Mouse (Mus musculus): ENCODE results near the gene Zbtb20. TPM values are rescaled to one million over a fixed set of nuclear protein-coding genes. Genes with fewer than 3 reads are reported as not detected.

The Zbtb20 gene
- total RNA-seq, 2 experiments from 2014 or later, result 108 to 119 TPM

- DNase-seq, result no peak
These were observed 648.5 kb downstream of the Zbtb20 start for GRCm38 (mm10) chr16:43524179-43524578.

GRCm38 (mm10) chr16:43525624-43526023 lies 649.9 kb downstream of the Zbtb20 start:
- no peak for DNase-seq

GRCm38 (mm10) chr16:43528300-43528699 lies 652.6 kb downstream of the Zbtb20 start:
- no peak for DNase-seq

- no peak for DNase-seq
These were observed 655.6 kb downstream of the Zbtb20 start for GRCm38 (mm10) chr16:43531328-43531727.

GRCm38 (mm10) chr16:43534103-43534502 lies 658.4 kb downstream of the Zbtb20 start:
- DNase-seq, result no peak

GRCm38 (mm10) chr16:43535912-43536311 lies 660.2 kb downstream of the Zbtb20 start:
- no peak for DNase-seq

GRCm38 (mm10) chr16:43537163-43537562 lies 661.5 kb downstream of the Zbtb20 start:
- no peak for DNase-seq

- DNase-seq, result peak; percentile 31
These were observed 664.0 kb downstream of the Zbtb20 start for GRCm38 (mm10) chr16:43539659-43540096.

GRCm38 (mm10) chr16:43540108-43540507 lies 664.4 kb downstream of the Zbtb20 start:
- DNase-seq, result no peak

- no peak for DNase-seq
These were observed 665.0 kb downstream of the Zbtb20 start for GRCm38 (mm10) chr16:43540546-43541167.

- no peak for DNase-seq
These were observed 669.6 kb downstream of the Zbtb20 start for GRCm38 (mm10) chr16:43545261-43545660.

- DNase-seq, result no peak
These were observed 671.9 kb downstream of the Zbtb20 start for GRCm38 (mm10) chr16:43547323-43548180.

GRCm38 (mm10) chr16:43548774-43549173 lies 673.1 kb downstream of the Zbtb20 start:
- DNase-seq, result no peak

- DNase-seq, result no peak
These were observed 673.9 kb downstream of the Zbtb20 start for GRCm38 (mm10) chr16:43549425-43550089.

- no peak for DNase-seq
These were observed 676.8 kb downstream of the Zbtb20 start for GRCm38 (mm10) chr16:43552443-43552842.

- DNase-seq, result no peak
These were observed 681.7 kb downstream of the Zbtb20 start for GRCm38 (mm10) chr16:43557385-43557784.

- DNase-seq, result no peak
These were observed 685.6 kb downstream of the Zbtb20 start for GRCm38 (mm10) chr16:43561330-43561729.

GRCm38 (mm10) chr16:43561956-43562355 lies 686.3 kb downstream of the Zbtb20 start:
- DNase-seq, result no peak

- DNase-seq, result no peak
These were observed 690.2 kb downstream of the Zbtb20 start for GRCm38 (mm10) chr16:43565872-43566271.

- DNase-seq, result no peak
These were observed 690.8 kb downstream of the Zbtb20 start for GRCm38 (mm10) chr16:43566511-43566910.

- DNase-seq, result no peak
These were observed 695.8 kb downstream of the Zbtb20 start for GRCm38 (mm10) chr16:43571376-43572081.

- DNase-seq, result no peak
These were observed 696.5 kb downstream of the Zbtb20 start for GRCm38 (mm10) chr16:43572171-43572570.

Data from gastrocnemius, postnatal 10 days (tissue).